Mouse (Mus musculus): Measurements from ENCODE around the gene Mndal.
"Not testable (repeated sequence)": the region's sequence is repeated elsewhere in the genome, so short reads cannot be mapped to it uniquely, and the experiment has no call there.

DNA sequence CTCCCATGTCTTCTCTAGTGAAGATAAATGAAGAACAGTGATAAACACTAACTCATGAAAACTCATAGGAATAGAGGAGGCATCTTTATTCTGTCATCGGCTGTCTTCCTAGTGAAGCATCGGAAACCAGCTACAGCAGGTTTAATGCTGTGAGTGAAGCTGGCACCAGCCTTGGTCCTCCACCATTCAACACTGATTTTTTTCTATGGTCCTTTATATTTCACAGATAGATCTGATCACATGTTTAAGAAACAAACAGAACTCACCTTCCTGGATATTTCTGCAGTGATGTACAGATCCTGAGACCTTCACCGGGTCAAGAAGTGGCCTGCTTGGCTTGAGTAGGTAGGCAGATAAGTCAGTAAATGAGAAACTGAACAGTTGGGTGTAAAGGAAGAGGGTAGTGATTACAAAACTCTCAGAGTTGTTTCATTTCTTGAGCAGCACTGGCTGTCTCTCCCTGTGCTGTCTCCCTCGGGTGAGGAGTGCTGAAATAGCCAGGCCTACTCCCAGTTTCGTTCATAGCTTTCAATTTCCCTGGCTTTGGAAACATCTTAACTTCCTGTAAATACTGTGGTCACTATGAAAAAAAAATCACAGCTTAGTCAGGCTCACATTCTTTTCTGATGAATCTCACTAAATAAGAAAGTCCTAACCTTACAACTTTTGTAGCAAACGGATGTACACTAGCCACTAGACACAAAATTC is 29.6 kb downstream of the Mndal start, which contains the start of gene Ifi211:
- peak; percentile 58; the same call in 1 of the 2 replicates for TF ChIP-seq POLR2A (IDR thresholded peaks at IDR 0.05; ENCODE audit: insufficient read depth, low read depth, low read length)
- TF ChIP-seq CTCF (IDR thresholded peaks at IDR 0.05); EP300 (IDR thresholded peaks at IDR 0.05; ENCODE audit: insufficient read depth, low read depth, low read length): not testable (repeated sequence)

All from heart, adult 2 months (tissue).